Mouse (Mus musculus) midbrain, postnatal 0 days (tissue): Measurements from ENCODE around the gene Ticrr. TPM values are rescaled to one million over a fixed set of nuclear protein-coding genes. Genes with fewer than 3 reads are reported as not detected.

ENCODE experiments used
- ATAC-seq: fragments of 200-750 bp; cut with Nextera tagmentation; 2 replicates; pipeline ENCODE4 v1.8.0; 2017; ENCODE audit warnings: moderate number of reproducible peaks, mild to moderate bottlenecking, moderate TSS enrichment, moderate library complexity; ENCODE audit not compliant: low FRiP score
- DNase-seq: peaks from one replicate; pipeline ENCODE4 v3.0.0-alpha.2; 2015; ENCODE audit warnings: low spot score
- H3K27ac ChIP-seq: fragments of 300-500 bp; sonication (generic); 2 replicates; pipeline ENCODE4 v1.5.1; 2014; ENCODE audit warnings: low read depth, mild to moderate bottlenecking, low read length, mixed read lengths
- H3K27me3 ChIP-seq: fragments of 300-500 bp; sonication (generic); 2 replicates; pipeline ENCODE4 v1.6.1; 2014; ENCODE audit warnings: low read length, control low read depth, mixed read lengths; ENCODE audit not compliant: insufficient read depth
- H3K36me3 ChIP-seq: fragments of 300-500 bp; sonication (generic); 2 replicates; pipeline ENCODE4 v1.6.1; 2014; ENCODE audit warnings: low read length, control low read depth, mixed read lengths; ENCODE audit not compliant: insufficient read depth
- H3K4me1 ChIP-seq: fragments of 300-500 bp; sonication (generic); 2 replicates; pipeline ENCODE4 v1.6.1; 2014; ENCODE audit warnings: mild to moderate bottlenecking, control low read depth, antibody characterized with exemption, low read length, mixed read lengths; ENCODE audit not compliant: insufficient read depth
- H3K4me2 ChIP-seq: fragments of 300-500 bp; sonication (generic); 2 replicates; pipeline ENCODE4 v1.6.1; 2014; ENCODE audit warnings: low read depth, mild to moderate bottlenecking, low read length, mixed read lengths; ENCODE audit not compliant: poor library complexity, severe bottlenecking
- H3K4me3 ChIP-seq: fragments of 300-500 bp; sonication (generic); 2 replicates; pipeline ENCODE4 v1.5.1; 2014; ENCODE audit warnings: low read depth, mild to moderate bottlenecking, low read length, moderate library complexity
- H3K9ac ChIP-seq: fragments of 300-500 bp; sonication (generic); replicated peaks from 2 replicates; pipeline ENCODE4 v1.6.1; 2014; ENCODE audit warnings: mild to moderate bottlenecking, low read length, moderate library complexity, mixed read lengths; ENCODE audit not compliant: poor library complexity, severe bottlenecking
- H3K9me3 ChIP-seq: fragments of 300-500 bp; sonication (generic); 2 replicates; pipeline ENCODE4 v1.6.1; 2016; ENCODE audit warnings: low read length, control low read depth
- CTCF ChIP-seq: IDR thresholded peaks from 2 replicates; pipeline ENCODE4 v1.5.1; 2016; ENCODE audit warnings: antibody characterized with exemption, mild to moderate bottlenecking
- WGBS: fragments of 180-500 bp; shearing (Covaris S2); extraction: QIAGEN DNeasy Blood & Tissue Kit; methylation state at CpG from one replicate; pipeline ENCODE4 v1.1.7; 2014; 5-methylcytosine and 5-hydroxymethylcytosine counted together
- polyA plus RNA-seq: library from polyadenylated mRNA; unstranded; fragments of >200 nt; fragmentation: Nextera tagmentation; extraction: Ambion mirVana; gene quantifications from 2 replicates; pipeline ENCODE4 v1.2.1, GENCODE M21; 2015
- total RNA-seq: library from RNA; depleted of rRNA; stranded (reverse); fragments of >200 nt; gene quantifications from 2 replicates; pipeline ENCODE4 v1.2.3, GENCODE M21; 2014

The Ticrr gene
- total and polyA plus RNA-seq, 2 experiments from 2014 or later = 1.0 to 3.4 TPM

DNA sequence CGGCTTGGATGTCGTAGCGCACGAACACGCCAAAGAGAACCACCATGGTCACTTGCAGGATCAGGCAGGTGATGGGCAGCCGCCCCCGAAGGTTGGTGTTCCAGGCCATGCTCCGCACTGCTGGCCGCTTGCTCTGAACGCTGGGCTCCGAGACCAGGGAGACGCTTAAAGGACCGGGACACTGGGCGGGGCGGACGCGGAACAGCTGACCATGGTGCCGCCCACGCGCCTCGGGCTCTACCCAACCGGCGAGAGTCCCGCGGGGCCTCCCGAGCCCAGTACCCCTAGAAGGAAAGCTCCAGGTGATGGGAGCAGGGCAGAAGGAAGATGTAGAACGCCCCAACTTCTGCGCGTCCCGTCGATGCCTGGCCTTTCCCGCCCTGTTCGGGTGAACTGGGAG is 42.6 kb upstream of the Ticrr start, which contains the start of gene Rhcg:
Gene Rhcg (minus strand): TSS at position 240 of the 400 bp plus-strand sequence.
- no peak for TF ChIP-seq CTCF
- H3K4me1 ChIP-seq = no peaks in the 10 kb centered on the region
- DNase-seq = no peak
- no peak within 1 kb of the TSS for H3K27ac ChIP-seq
- H3K36me3 ChIP-seq = no peaks in the 10 kb centered on the region
- H3K9me3 ChIP-seq = no peaks in the 10 kb centered on the region
- peaks cover 26% of the 10 kb centered on the region for H3K27me3 ChIP-seq
- 11% methylated on average over 33 of the region's 33 CpGs for WGBS
- no peak within 1 kb of the TSS for H3K4me2 ChIP-seq
- no peak within 1 kb of the TSS for H3K9ac ChIP-seq
- no peak for ATAC-seq
- H3K4me3 ChIP-seq = no peak within 1 kb of the TSS; the same call in 1 of the 2 replicates

GRCm38 (mm10) chr7:79619493-79619892 is 40.5 kb upstream of the Ticrr start:
- no peak overlapping the region for H3K27ac ChIP-seq
- H3K4me2 ChIP-seq = no peak overlapping the region
- ATAC-seq = no peak
- H3K9me3 ChIP-seq = no peaks in the 10 kb centered on the region
- no peak overlapping the region for H3K4me3 ChIP-seq
- H3K4me1 ChIP-seq = no peaks in the 10 kb centered on the region
- WGBS = 62% methylated on average over 4 of the region's 4 CpGs
- peak; percentile 34 for TF ChIP-seq CTCF
- H3K27me3 ChIP-seq = peaks cover 26% of the 10 kb centered on the region
- H3K9ac ChIP-seq = no peak overlapping the region
- no peaks in the 10 kb centered on the region for H3K36me3 ChIP-seq
- no peak for DNase-seq

- WGBS = 80% methylated on average over 8 of the region's 8 CpGs
- DNase-seq (no peak), ATAC-seq (no peak)
Observed at GRCm38 (mm10) chr7:79623086-79623485, 36.9 kb upstream of the Ticrr start.

DNA sequence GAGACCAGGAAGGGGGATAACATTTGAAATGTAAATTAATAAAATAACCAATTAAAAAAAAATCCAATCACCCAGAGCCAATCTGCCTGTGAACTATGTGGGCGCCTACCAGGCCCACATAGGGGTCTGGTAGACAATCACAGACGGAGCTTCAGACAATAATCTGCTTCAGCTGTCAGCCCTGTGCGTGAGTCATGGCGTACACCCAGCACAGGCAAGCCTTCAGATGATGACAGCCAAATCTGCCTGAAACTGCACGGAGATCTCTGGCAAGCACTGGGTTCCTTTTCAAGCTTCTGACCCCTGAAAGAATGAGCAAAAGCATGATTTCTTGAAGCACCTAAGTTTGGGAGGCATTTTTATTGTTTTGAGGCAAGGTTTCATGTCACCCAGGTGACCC is 33.8 kb upstream of the Ticrr start:
- no peak overlapping the region for H3K9ac ChIP-seq
- no peak overlapping the region for H3K4me3 ChIP-seq
- H3K27me3 ChIP-seq = no peaks in the 10 kb centered on the region
- H3K9me3 ChIP-seq = no peaks in the 10 kb centered on the region
- no peak for TF ChIP-seq CTCF
- H3K4me2 ChIP-seq = no peak overlapping the region
- no peaks in the 10 kb centered on the region for H3K4me1 ChIP-seq
- 65% methylated on average over 5 of the region's 5 CpGs for WGBS
- H3K27ac ChIP-seq = no peak overlapping the region
- no peaks in the 10 kb centered on the region for H3K36me3 ChIP-seq
- no peak for DNase-seq
- no peak for ATAC-seq

More at GRCm38 (mm10) chr7:79623086-79623485, 36.9 kb upstream of the Ticrr start:
- no peaks in the 10 kb centered on the region for H3K9me3 ChIP-seq
- H3K4me1 ChIP-seq = no peaks in the 10 kb centered on the region
- H3K36me3 ChIP-seq = no peaks in the 10 kb centered on the region
- no peak overlapping the region for H3K9ac ChIP-seq
- H3K4me2 ChIP-seq = no peak overlapping the region
- no peak overlapping the region for H3K27ac ChIP-seq
- peaks cover 3% of the 10 kb centered on the region; the same call in 1 of the 2 replicates for H3K27me3 ChIP-seq
- H3K4me3 ChIP-seq = no peak overlapping the region
- no peak for TF ChIP-seq CTCF

DNA sequence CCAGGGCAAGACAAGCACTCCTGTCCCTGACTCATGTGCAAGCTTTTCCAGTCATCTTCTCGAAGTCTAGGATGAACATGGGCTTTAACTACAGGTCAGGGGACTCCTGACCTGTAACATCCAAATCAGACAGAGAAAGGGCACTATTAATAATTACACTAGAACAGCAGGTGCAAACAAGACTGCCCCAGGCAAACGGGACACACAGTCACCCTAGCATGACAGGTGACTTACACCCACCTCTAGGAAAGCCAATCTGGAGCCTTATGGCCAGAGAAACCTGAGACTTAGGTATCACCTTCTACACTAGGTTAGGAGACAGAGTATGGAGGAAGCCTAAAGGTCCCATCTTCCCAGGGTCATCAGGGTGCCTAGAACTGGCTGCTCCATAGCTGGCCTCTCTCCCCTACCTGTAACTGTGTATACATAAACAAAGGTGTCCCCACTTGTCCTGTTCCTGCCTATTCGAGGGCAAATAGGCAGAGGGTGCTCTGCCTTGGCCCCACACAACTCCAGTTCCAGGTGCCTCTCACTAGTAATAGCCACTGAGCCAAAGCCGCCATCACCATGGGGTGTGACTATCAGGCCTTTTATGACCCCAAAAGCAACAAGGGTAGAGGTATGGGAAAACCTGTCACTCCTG is 31.6 kb upstream of the Ticrr start:
- no peaks in the 10 kb centered on the region for H3K36me3 ChIP-seq
- H3K4me3 ChIP-seq = no peak overlapping the region
- DNase-seq (no peak), ATAC-seq (no peak)
- H3K9ac ChIP-seq = no peak overlapping the region
- H3K4me1 ChIP-seq = no peaks in the 10 kb centered on the region
- H3K27ac ChIP-seq = no peak overlapping the region
- no peaks in the 10 kb centered on the region for H3K9me3 ChIP-seq
- no peak overlapping the region for H3K4me2 ChIP-seq
- WGBS = 69% methylated on average over 4 of the region's 4 CpGs
- TF ChIP-seq CTCF = no peak
- no peaks in the 10 kb centered on the region for H3K27me3 ChIP-seq

DNA sequence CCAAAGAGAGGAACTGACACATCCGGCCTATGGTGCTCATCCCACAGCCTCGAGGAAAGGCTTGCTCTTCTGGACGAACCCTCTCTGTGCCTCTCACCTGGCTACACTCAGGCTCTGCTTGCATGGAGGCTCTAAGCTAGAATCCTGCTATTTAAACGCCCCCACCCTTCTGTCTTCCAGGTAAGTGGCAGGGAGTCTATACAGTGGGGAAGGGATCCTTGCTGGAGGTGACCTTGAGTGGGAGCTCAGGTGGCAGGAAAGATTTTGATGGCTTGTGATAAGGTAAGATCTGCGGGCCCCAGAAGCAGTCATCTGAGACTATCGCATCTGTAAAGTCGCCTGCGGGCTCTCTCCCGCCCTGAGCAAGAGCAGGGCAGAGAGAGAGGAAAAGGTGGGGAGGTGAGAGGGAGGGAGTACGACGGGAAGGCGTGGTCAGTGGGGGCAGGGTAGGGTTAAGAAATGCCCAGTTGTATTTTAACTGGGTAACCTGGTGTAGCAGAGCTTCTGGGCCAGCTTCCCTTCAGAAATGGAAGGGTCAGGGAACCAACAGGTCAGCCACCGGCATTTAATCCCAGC is 28.1 kb upstream of the Ticrr start:
- H3K4me1 ChIP-seq = no peaks in the 10 kb centered on the region
- H3K9ac ChIP-seq = no peak overlapping the region
- no peak for ATAC-seq
- H3K27me3 ChIP-seq = no peaks in the 10 kb centered on the region
- no peak overlapping the region for H3K4me2 ChIP-seq
- TF ChIP-seq CTCF = no peak
- H3K36me3 ChIP-seq = no peaks in the 10 kb centered on the region
- WGBS = 35% methylated on average over 13 of the region's 13 CpGs
- H3K27ac ChIP-seq = no peak overlapping the region
- H3K9me3 ChIP-seq = no peaks in the 10 kb centered on the region
- no peak overlapping the region for H3K4me3 ChIP-seq
- no peak for DNase-seq
